Mouse (Mus musculus) MEL (cell line): Measurements from ENCODE around the gene Ern1. TPM values are rescaled to one million over a fixed set of nuclear protein-coding genes. Genes with fewer than 3 reads are reported as not detected.

Experiments used
- DNase-seq: peaks from one replicate; pipeline ENCODE4 v3.0.0; 2011; ENCODE audit warnings: low read depth, low spot score
- H3K27ac ChIP-seq: 2 replicates; pipeline ENCODE4 v1.5.1; 2012; ENCODE audit warnings: low read depth, mild to moderate bottlenecking, control low read depth, low read length, moderate library complexity; ENCODE audit not compliant: control insufficient read depth
- H3K27me3 ChIP-seq, 2 experiments: fragments of 150-350 bp in 1 of 2; sonication (generic) in 1 of 2; 2 replicates each; pipeline ENCODE4 v1.6.1; 2012; ENCODE audit warnings: low read length in 2 of 2, mild to moderate bottlenecking in 2 of 2, improper control_type of control experiment in 1 of 2, moderate library complexity in 1 of 2; ENCODE audit not compliant: insufficient read depth in 2 of 2, control insufficient read depth in 1 of 2
- H3K36me3 ChIP-seq, 2 experiments: 2 replicates each; pipeline ENCODE4 v1.6.1; 2012 to 2014; ENCODE audit warnings: low read length in 2 of 2, improper control_type of control experiment in 1 of 2, inconsistent platforms in 1 of 2, mild to moderate bottlenecking in 1 of 2; ENCODE audit not compliant: insufficient read depth in 2 of 2, control insufficient read depth in 1 of 2
- H3K4me1 ChIP-seq, 2 experiments: fragments of 150-350 bp in 1 of 2; sonication (generic) in 1 of 2; 2 replicates each; pipeline ENCODE4 v1.6.1; 2012; ENCODE audit warnings: low read length in 2 of 2, improper control_type of control experiment in 1 of 2, mild to moderate bottlenecking in 1 of 2; ENCODE audit not compliant: insufficient read depth in 2 of 2, control insufficient read depth in 1 of 2
- H3K4me3 ChIP-seq, 2 experiments: fragments of 150-350 bp in 1 of 2; sonication (generic) in 1 of 2; 2 replicates each; pipeline ENCODE4 v1.5.1; 2012; ENCODE audit warnings: low read depth in 2 of 2, low read length in 2 of 2, mild to moderate bottlenecking in 2 of 2, moderate library complexity in 2 of 2, control low read depth in 1 of 2, improper control_type of control experiment in 1 of 2; ENCODE audit not compliant: control insufficient read depth in 1 of 2, insufficient read depth in 1 of 2
- H3K79me2 ChIP-seq: 2 replicates; pipeline ENCODE4 v1.6.1; 2012; ENCODE audit warnings: mild to moderate bottlenecking, low read length, moderate library complexity; ENCODE audit not compliant: control insufficient read depth, poor library complexity, insufficient read depth
- H3K9ac ChIP-seq: 2 replicates; pipeline ENCODE4 v1.6.1; 2012; ENCODE audit warnings: low read depth, mild to moderate bottlenecking, control low read depth, low read length, moderate library complexity; ENCODE audit not compliant: control insufficient read depth, poor library complexity, severe bottlenecking
- H3K9me3 ChIP-seq: fragments of 150-350 bp; sonication (generic); replicated peaks from 2 replicates; pipeline ENCODE4 v1.6.1; 2012; ENCODE audit warnings: mild to moderate bottlenecking, low read length, improper control_type of control experiment, moderate library complexity; ENCODE audit not compliant: insufficient read depth
- BHLHE40 ChIP-seq: IDR thresholded peaks from 2 replicates; pipeline ENCODE4 v1.6.1; 2012; ENCODE audit warnings: low read depth, mild to moderate bottlenecking, inconsistent platforms, low read length, improper control_type of control experiment, borderline replicate concordance
- CHD2 ChIP-seq: IDR thresholded peaks from 2 replicates; pipeline ENCODE4 v1.6.1; 2011; ENCODE audit warnings: low read length, improper control_type of control experiment
- CTCF ChIP-seq, 3 experiments: IDR thresholded peaks in 2 of 3; conservative IDR thresholded peaks in 1 of 3; 2 replicates each; pipeline ENCODE4 v1.5.1; 2011 to 2012; ENCODE audit warnings: low read length in 3 of 3, low read depth in 2 of 3, mild to moderate bottlenecking in 2 of 3, improper control_type of control experiment in 1 of 3, inconsistent platforms in 1 of 3, mixed read lengths in 1 of 3, moderate library complexity in 1 of 3; ENCODE audit not compliant: control insufficient read depth in 1 of 3, insufficient read depth in 1 of 3, poor library complexity in 1 of 3, severe bottlenecking in 1 of 3
- E2F4 ChIP-seq: IDR thresholded peaks from 2 replicates; pipeline ENCODE4 v1.6.1; 2011; ENCODE audit warnings: low read depth, low read length, improper control_type of control experiment, borderline replicate concordance
- ELF1 ChIP-seq: IDR thresholded peaks from 2 replicates; pipeline ENCODE4 v1.6.1; 2014; ENCODE audit warnings: low read depth, mild to moderate bottlenecking, inconsistent platforms, low read length, improper control_type of control experiment, moderate library complexity
- ETS1 ChIP-seq: IDR thresholded peaks from 2 replicates; pipeline ENCODE4 v1.6.1; 2012; ENCODE audit warnings: low read depth, mild to moderate bottlenecking, inconsistent platforms, low read length, improper control_type of control experiment, moderate library complexity
- JUND ChIP-seq: IDR thresholded peaks from 2 replicates; pipeline ENCODE4 v1.6.1; 2011; ENCODE audit warnings: low read depth, mild to moderate bottlenecking, improper control_type of control experiment, low read length
- MAX ChIP-seq: IDR thresholded peaks from 2 replicates; pipeline ENCODE4 v1.6.1; 2011; ENCODE audit warnings: low read length, improper control_type of control experiment
- MXI1 ChIP-seq: IDR thresholded peaks from 2 replicates; pipeline ENCODE4 v1.6.1; 2011; ENCODE audit warnings: mild to moderate bottlenecking, low read depth, low read length, improper control_type of control experiment
- NELFE ChIP-seq: IDR thresholded peaks from 2 replicates; pipeline ENCODE4 v1.6.1; 2011; ENCODE audit warnings: low read depth, low read length, improper control_type of control experiment
- NRF1 ChIP-seq: IDR thresholded peaks from 2 replicates; pipeline ENCODE4 v1.6.1; 2014; ENCODE audit warnings: low read depth, mild to moderate bottlenecking, inconsistent platforms, low read length, improper control_type of control experiment, moderate library complexity; ENCODE audit not compliant: poor library complexity, insufficient read depth, severe bottlenecking
- RCOR1 ChIP-seq: IDR thresholded peaks from 2 replicates; pipeline ENCODE4 v1.6.1; 2012; ENCODE audit warnings: low read depth, mild to moderate bottlenecking, inconsistent platforms, low read length, improper control_type of control experiment
- TAL1 ChIP-seq: IDR thresholded peaks from 2 replicates; pipeline ENCODE4 v1.6.1; 2012; ENCODE audit warnings: mild to moderate bottlenecking, inconsistent platforms, low read length, moderate library complexity, mixed read lengths
- TBP ChIP-seq: IDR thresholded peaks from 2 replicates; pipeline ENCODE4 v1.8.0; 2011; ENCODE audit warnings: low read depth, low read length, improper control_type of control experiment
- TCF12 ChIP-seq: IDR thresholded peaks from 2 replicates; pipeline ENCODE4 v1.6.1; 2014; ENCODE audit warnings: low read depth, mild to moderate bottlenecking, inconsistent platforms, low read length, improper control_type of control experiment, moderate library complexity
- UBTF ChIP-seq: IDR thresholded peaks from 2 replicates; pipeline ENCODE4 v1.6.1; 2012; ENCODE audit warnings: low read depth, mild to moderate bottlenecking, inconsistent platforms, low read length, improper control_type of control experiment, moderate library complexity, borderline replicate concordance; ENCODE audit not compliant: insufficient read depth
- USF1 ChIP-seq: IDR thresholded peaks from 2 replicates; pipeline ENCODE4 v1.6.1; 2014; ENCODE audit warnings: low read depth, mild to moderate bottlenecking, inconsistent platforms, low read length, improper control_type of control experiment, moderate library complexity
- ZC3H11A ChIP-seq: IDR thresholded peaks from 2 replicates; pipeline ENCODE4 v1.6.1; 2012; ENCODE audit warnings: low read depth, mild to moderate bottlenecking, inconsistent platforms, low read length, improper control_type of control experiment
- ZMIZ1 ChIP-seq: IDR thresholded peaks from 2 replicates; pipeline ENCODE4 v1.6.1; 2012; ENCODE audit warnings: low read depth, mild to moderate bottlenecking, inconsistent platforms, low read length, improper control_type of control experiment, moderate library complexity
- ZNF384 ChIP-seq: IDR thresholded peaks from 2 replicates; pipeline ENCODE4 v1.6.1; 2012; ENCODE audit warnings: low read depth, mild to moderate bottlenecking, inconsistent platforms, low read length, improper control_type of control experiment
- polyA plus RNA-seq, 2 experiments: library from polyadenylated mRNA; stranded (reverse) in 1 of 2; unstranded in 1 of 2; fragments of >175 nt in 1 of 2; fragments of >200 nt in 1 of 2; gene quantifications; 2 replicates each; pipeline versions ENCODE4 v1.2.1 to v1.2.4; 2012; ENCODE audit warnings: low replicate concordance in 2 of 2, low read depth in 1 of 2; ENCODE audit not compliant: insufficient read length in 2 of 2, insufficient read depth in 1 of 2, missing spikeins in 1 of 2
- total RNA-seq: library from RNA; depleted of rRNA; stranded (reverse); fragments of 300-350 nt; gene quantifications from 2 replicates; pipeline ENCODE4 v1.2.3, GENCODE M21; 2012

Gene Ern1
- total and polyA plus RNA-seq, 3 experiments = 4.3 to 5.7 TPM; not detected in 1

GRCm38 (mm10) chr11:106512006-106512390 lies 24.3 kb upstream of the Ern1 start:
- H3K9ac ChIP-seq = no peak overlapping the region
- no peaks in the 10 kb centered on the region for H3K79me2 ChIP-seq
- TF ChIP-seq ETS1 (no peak), NRF1 (no peak), TBP (no peak), TAL1 (no peak), ZMIZ1 (no peak), ZNF384 (no peak), CHD2 (no peak), MAX (no peak), E2F4 (no peak)
- H3K27me3 ChIP-seq = no peaks in the 10 kb centered on the region
- DNase-seq = no peak
- H3K4me3 ChIP-seq = no peak overlapping the region
- H3K36me3 ChIP-seq = peaks cover 12 to 15% of the 10 kb centered on the region in 2 experiments
- H3K9me3 ChIP-seq = no peaks in the 10 kb centered on the region
- H3K27ac ChIP-seq = no peak overlapping the region
- peaks cover 12 to 14% of the 10 kb centered on the region in 2 experiments for H3K4me1 ChIP-seq

DNA sequence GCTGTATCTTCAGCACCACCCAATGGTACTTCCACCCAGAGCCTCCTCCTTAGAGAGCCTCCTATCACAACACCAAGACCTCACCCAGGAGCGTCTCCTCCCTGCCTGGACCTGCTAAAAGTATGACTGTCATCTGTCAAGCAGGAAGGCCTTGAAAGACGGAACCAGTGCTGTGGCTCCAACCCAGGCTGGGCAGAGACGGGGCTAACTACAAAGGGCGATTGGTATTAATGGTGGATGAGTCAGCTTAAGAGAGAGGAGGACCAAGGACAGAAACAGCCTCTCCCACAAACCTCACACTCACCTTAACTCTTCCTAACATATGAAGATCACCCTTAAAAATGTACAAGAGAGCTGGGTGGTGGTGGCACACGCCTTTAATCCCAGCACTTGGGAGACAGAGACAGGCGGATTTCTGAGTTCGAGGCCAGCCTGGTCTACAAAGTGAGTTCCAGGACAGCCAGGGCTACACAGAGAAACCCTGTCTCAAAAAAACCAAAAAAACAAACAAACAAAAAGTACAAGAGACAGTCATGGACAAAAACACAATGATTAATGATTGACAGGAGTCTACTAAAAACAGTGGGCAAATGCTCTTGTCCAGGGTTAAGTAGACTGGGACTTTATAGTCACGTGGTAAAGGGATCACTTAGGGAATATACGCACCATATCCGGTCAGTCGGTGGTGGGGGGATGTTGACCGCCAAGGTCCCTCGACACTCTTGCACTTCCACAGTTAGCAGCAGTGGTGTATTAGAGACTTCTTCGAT lies 23.8 kb upstream of the Ern1 start:
- no peak for TF ChIP-seq RCOR1
- TF ChIP-seq ELF1 = no peak
- TF ChIP-seq NELFE = no peak
- TF ChIP-seq BHLHE40 = no peak
- no peak for TF ChIP-seq ETS1
- TF ChIP-seq ZNF384 = no peak
- no peak for TF ChIP-seq TCF12
- TF ChIP-seq ZC3H11A = no peak
- TF ChIP-seq MXI1 = no peak
- no peak for TF ChIP-seq USF1
- no peak for TF ChIP-seq JUND
- no peak for TF ChIP-seq CTCF (IDR thresholded peaks at IDR 0.05 in 2 of 3, conservative IDR thresholded peaks at IDR 0.05 in 1 of 3; ENCODE audit: control insufficient read depth in 1 of 3, insufficient read depth in 1 of 3, low read depth in 2 of 3, low read length in 3 of 3, poor library complexity in 1 of 3, severe bottlenecking in 1 of 3)
- no peak for TF ChIP-seq UBTF
- no peak for TF ChIP-seq MAX
- no peak for TF ChIP-seq E2F4
- TF ChIP-seq CHD2 = no peak
- Histone ChIP-seq H3K9me3 (no peaks in the 10 kb centered on the region), H3K27ac (no peak overlapping the region), H3K4me1 (peaks cover 12 to 14% of the 10 kb centered on the region in 2 experiments), H3K79me2 (no peaks in the 10 kb centered on the region), H3K36me3 (peaks cover 12 to 15% of the 10 kb centered on the region in 2 experiments), H3K4me3 (no peak overlapping the region), H3K9ac (no peak overlapping the region), H3K27me3 (no peaks in the 10 kb centered on the region)
- no peak for DNase-seq
